Mouse (Mus musculus) neural tube, embryonic 15.5 days (tissue): ENCODE measurements around the gene Armc12. TPM values are rescaled to one million over a fixed set of nuclear protein-coding genes. Genes with fewer than 3 reads are reported as not detected.

Source experiments
- ATAC-seq: fragments of 200-750 bp; cut with Nextera tagmentation; 2 replicates; pipeline ENCODE4 v1.8.0; 2017; ENCODE audit warnings: mild to moderate bottlenecking, moderate TSS enrichment, moderate library complexity; ENCODE audit not compliant: low FRiP score
- H3K27ac ChIP-seq: fragments of 300-500 bp; sonication (generic); replicated peaks from 2 replicates; pipeline ENCODE4 v1.5.1; 2015; ENCODE audit warnings: mild to moderate bottlenecking, inconsistent platforms
- H3K27me3 ChIP-seq: fragments of 300-500 bp; sonication (generic); replicated peaks from 2 replicates; pipeline ENCODE4 v1.6.1; 2015; ENCODE audit warnings: inconsistent platforms
- H3K36me3 ChIP-seq: fragments of 300-500 bp; sonication (generic); 2 replicates; pipeline ENCODE4 v1.6.1; 2015; ENCODE audit warnings: inconsistent platforms
- H3K4me1 ChIP-seq: fragments of 300-500 bp; sonication (generic); 2 replicates; pipeline ENCODE4 v1.6.1; 2015; ENCODE audit warnings: inconsistent platforms
- H3K4me2 ChIP-seq: fragments of 300-500 bp; sonication (generic); 2 replicates; pipeline ENCODE4 v1.6.1; 2015; ENCODE audit warnings: inconsistent platforms, mild to moderate bottlenecking, moderate library complexity
- H3K4me3 ChIP-seq: fragments of 300-500 bp; sonication (generic); replicated peaks from 2 replicates; pipeline ENCODE4 v1.5.1; 2015; ENCODE audit warnings: mild to moderate bottlenecking, inconsistent platforms
- H3K9ac ChIP-seq: fragments of 300-500 bp; sonication (generic); replicated peaks from 2 replicates; pipeline ENCODE4 v1.6.1; 2015; ENCODE audit warnings: mild to moderate bottlenecking, inconsistent platforms
- H3K9me3 ChIP-seq: fragments of 300-500 bp; sonication (generic); replicated peaks from 2 replicates; pipeline ENCODE4 v1.6.1; 2016; ENCODE audit warnings: inconsistent platforms
- WGBS: fragments of 180-500 bp; shearing (Covaris S2); methylation state at CpG from one replicate; pipeline ENCODE4 v1.1.7; 2015; ENCODE audit warnings: mixed read lengths; 5-methylcytosine and 5-hydroxymethylcytosine counted together
- polyA plus RNA-seq: library from polyadenylated mRNA; unstranded; fragments of >200 nt; fragmentation: Nextera tagmentation; extraction: Ambion mirVana; gene quantifications from 2 replicates; pipeline ENCODE4 v1.2.1, GENCODE M21; 2015

The Armc12 gene
- polyA plus RNA-seq, 1 experiment from 2014 or later, result not detected

- Histone ChIP-seq H3K36me3 (no peaks in the 10 kb centered on the region), H3K4me1 (peaks cover 32% of the 10 kb centered on the region), H3K4me3 (peak overlapping the region; percentile 78), H3K9me3 (no peaks in the 10 kb centered on the region), H3K4me2 (peak overlapping the region; percentile 95), H3K27ac (peak overlapping the region; percentile 95), H3K27me3 (peaks cover 14% of the 10 kb centered on the region), H3K9ac (peak overlapping the region; percentile 93)
- 8% methylated on average over 28 of the region's 28 CpGs for whole genome bisulfite sequencing
- peak; percentile 30; the same call in 1 of the 2 replicates for ATAC-seq
Observed at GRCm38 (mm10) chr17:28523355-28524008, 7.1 kb upstream of the Armc12 start.

- H3K9ac ChIP-seq, result no peak overlapping the region
- no peak for ATAC-seq
- H3K27ac ChIP-seq, result no peak overlapping the region
- no peaks in the 10 kb centered on the region for H3K36me3 ChIP-seq
- H3K4me3 ChIP-seq, result no peak overlapping the region
- peaks cover 10% of the 10 kb centered on the region for H3K27me3 ChIP-seq
- WGBS, result 85% methylated on average over 23 of the region's 23 CpGs
- peak overlapping the region; percentile 95 for H3K4me2 ChIP-seq
- peaks cover 27% of the 10 kb centered on the region for H3K4me1 ChIP-seq
- no peaks in the 10 kb centered on the region for H3K9me3 ChIP-seq
Observed at GRCm38 (mm10) chr17:28524009-28524695, 6.5 kb upstream of the Armc12 start.

DNA sequence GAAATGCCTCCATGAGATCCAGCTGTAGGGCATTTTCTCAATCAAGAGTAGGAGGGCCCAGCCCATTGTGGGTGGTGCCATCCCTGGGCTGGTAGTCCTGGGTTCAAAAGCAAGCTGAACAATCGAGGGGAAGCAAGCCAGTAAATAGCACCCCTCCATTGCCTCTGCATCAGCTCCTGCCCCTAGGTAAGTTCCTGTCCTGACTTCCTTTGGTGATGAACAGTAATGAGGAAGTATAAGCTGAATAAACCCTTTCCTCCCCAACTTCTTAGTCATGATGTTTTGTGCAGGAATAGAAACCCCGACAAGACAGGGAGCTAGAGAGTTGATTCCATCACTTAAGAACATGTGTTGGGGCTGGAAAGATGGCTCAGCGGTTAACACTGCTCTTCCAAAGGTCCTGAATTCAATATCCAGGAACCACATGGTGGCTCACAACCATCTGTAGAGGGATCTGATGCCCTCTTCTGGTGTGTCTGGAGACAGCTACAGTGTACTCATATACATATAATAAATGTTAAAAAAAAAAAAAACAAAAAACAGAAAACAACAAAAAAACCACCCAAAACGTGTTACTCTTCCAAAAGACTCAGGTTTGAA is 5.7 kb upstream of the Armc12 start:
- ATAC-seq, result no peak
- Histone ChIP-seq H3K36me3 (no peaks in the 10 kb centered on the region), H3K27ac (no peak overlapping the region), H3K9ac (no peak overlapping the region), H3K9me3 (no peaks in the 10 kb centered on the region), H3K27me3 (peaks cover 8% of the 10 kb centered on the region), H3K4me1 (peaks cover 27% of the 10 kb centered on the region), H3K4me2 (no peak overlapping the region), H3K4me3 (no peak overlapping the region)
- 76% methylated on average over 4 of the region's 4 CpGs for WGBS

DNA sequence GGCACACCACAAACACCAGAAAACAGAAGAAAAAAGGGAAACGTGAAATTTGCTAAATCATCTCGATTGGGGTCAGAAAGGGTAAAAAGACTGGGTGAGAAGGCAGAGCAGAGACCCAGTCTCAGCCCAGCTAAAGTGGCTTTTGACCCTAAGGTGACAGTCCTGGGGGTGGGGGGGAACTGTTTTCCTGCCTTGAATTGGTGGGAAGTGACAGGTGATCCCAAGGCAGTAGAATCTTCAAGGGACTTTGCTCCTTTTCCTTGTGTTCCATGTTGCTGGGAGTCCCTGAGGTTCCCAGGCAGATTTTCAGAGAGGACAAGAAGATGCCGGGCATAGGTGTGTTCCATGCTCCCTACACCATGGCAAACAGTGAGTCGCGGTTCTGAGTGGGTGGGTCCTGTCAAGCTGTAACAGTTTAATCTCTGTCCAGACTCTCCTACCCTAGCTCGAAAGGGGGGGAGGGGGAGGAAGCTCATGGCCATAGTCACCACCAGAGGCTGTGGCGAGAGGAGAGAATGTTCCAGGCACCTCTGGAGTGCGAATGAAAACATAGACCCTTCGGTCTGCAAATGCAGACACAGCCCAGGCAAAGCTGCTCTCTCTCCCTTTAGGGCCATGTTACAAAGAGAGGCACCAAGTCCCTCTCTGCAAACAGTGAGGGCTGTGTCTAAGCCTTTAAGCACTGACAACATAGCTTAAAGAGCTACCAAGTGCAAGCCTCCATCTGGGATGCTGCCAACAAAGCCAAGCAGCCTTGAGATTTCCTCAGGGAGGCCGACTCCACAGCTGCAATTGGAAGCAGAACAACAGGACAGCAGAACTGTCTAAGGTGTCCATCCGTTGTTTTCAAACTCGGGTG is 3.2 kb upstream of the Armc12 start:
- no peak for ATAC-seq

GRCm38 (mm10) chr17:28528043-28528351 is 2.6 kb upstream of the Armc12 start:
- Histone ChIP-seq H3K27me3 (peaks cover 4% of the 10 kb centered on the region; the same call in 1 of the 2 replicates), H3K4me3 (no peak overlapping the region), H3K9me3 (no peaks in the 10 kb centered on the region), H3K4me1 (peaks cover 13% of the 10 kb centered on the region), H3K27ac (no peak overlapping the region), H3K9ac (no peak overlapping the region; the same call in 1 of the 2 replicates), H3K36me3 (no peaks in the 10 kb centered on the region), H3K4me2 (peak overlapping the region; percentile 44)
- 6% methylated on average over 6 of the region's 6 CpGs for WGBS
- ATAC-seq, result peak; percentile 56; the same call in 1 of the 2 replicates

More for the DNA sequence above, 3.2 kb upstream of the Armc12 start:
- 55% methylated on average over 12 of the region's 12 CpGs for WGBS
- Histone ChIP-seq H3K27ac (no peak overlapping the region), H3K4me3 (no peak overlapping the region), H3K4me1 (peaks cover 17% of the 10 kb centered on the region), H3K27me3 (peaks cover 4% of the 10 kb centered on the region; the same call in 1 of the 2 replicates), H3K9me3 (no peaks in the 10 kb centered on the region), H3K36me3 (no peaks in the 10 kb centered on the region), H3K4me2 (peak overlapping the region; percentile 44), H3K9ac (no peak overlapping the region; the same call in 1 of the 2 replicates)

DNA sequence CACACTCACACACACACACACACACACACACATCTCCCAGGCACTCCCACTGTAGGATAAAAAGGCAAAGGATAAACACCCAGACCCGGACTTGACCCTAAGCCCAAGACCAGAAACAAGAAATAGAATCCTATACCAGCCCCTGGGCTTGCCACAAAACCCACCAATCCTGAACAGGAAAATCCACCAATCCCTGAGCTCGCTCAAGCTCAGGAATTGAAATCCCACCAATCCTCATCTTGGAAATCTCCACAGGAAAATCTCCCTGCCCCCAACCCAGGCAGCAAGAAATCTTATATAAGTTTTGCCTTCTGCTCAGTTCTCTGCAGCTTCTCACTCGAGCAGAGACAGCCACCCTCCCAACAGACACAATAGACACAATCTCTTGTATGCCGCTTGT is 1.5 kb upstream of the Armc12 start:
- no peaks in the 10 kb centered on the region for H3K36me3 ChIP-seq
- no peak for ATAC-seq
- no peak overlapping the region for H3K4me3 ChIP-seq
- no peak overlapping the region for H3K27ac ChIP-seq
- peaks cover 4% of the 10 kb centered on the region; the same call in 1 of the 2 replicates for H3K27me3 ChIP-seq
- H3K9me3 ChIP-seq, result no peaks in the 10 kb centered on the region
- H3K4me1 ChIP-seq, result peaks cover 7% of the 10 kb centered on the region
- 79% methylated on average over 4 of the region's 4 CpGs for WGBS
- H3K9ac ChIP-seq, result no peak overlapping the region
- no peak overlapping the region for H3K4me2 ChIP-seq

- no peak overlapping the region for H3K4me2 ChIP-seq
- H3K9ac ChIP-seq, result no peak overlapping the region
- H3K27me3 ChIP-seq, result peaks cover 4% of the 10 kb centered on the region; the same call in 1 of the 2 replicates
- peaks cover 7% of the 10 kb centered on the region for H3K4me1 ChIP-seq
- H3K4me3 ChIP-seq, result no peak overlapping the region
- H3K27ac ChIP-seq, result no peak overlapping the region
- no peaks in the 10 kb centered on the region for H3K9me3 ChIP-seq
- ATAC-seq, result no peak
- WGBS, result 16% methylated on average over 18 of the region's 18 CpGs
- H3K36me3 ChIP-seq, result no peaks in the 10 kb centered on the region
Observed at GRCm38 (mm10) chr17:28531946-28532345, 1.3 kb downstream of the Armc12 start.

DNA sequence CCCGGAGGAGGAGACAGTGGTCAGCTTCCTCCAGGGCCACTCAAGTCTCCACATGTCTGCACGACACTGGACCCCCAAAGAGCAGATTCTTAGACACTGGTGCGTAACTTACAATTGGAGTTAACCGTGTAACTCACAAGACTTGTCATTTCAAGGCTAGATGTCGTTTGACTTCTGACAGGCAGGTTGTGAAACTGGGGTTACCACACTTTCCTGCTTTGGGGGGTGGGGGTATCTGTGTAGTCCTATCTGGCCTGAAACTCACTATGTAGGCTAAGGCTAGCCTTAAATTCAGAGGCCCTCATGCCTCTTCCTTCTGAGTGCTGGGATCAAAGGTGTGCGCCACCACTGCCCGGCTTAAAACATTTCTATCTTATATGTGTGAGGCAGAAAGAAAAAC is 2.0 kb downstream of the Armc12 start:
- WGBS, result 84% methylated on average over 7 of the region's 7 CpGs
- H3K27ac ChIP-seq, result no peak overlapping the region
- no peak overlapping the region for H3K4me2 ChIP-seq
- H3K4me3 ChIP-seq, result no peak overlapping the region
- no peak overlapping the region for H3K9ac ChIP-seq
- H3K9me3 ChIP-seq, result no peaks in the 10 kb centered on the region
- no peak for ATAC-seq
- H3K4me1 ChIP-seq, result peaks cover 4% of the 10 kb centered on the region
- H3K27me3 ChIP-seq, result peaks cover 4% of the 10 kb centered on the region; the same call in 1 of the 2 replicates
- H3K36me3 ChIP-seq, result no peaks in the 10 kb centered on the region

- Histone ChIP-seq H3K9ac (no peak overlapping the region), H3K27me3 (peaks cover 4% of the 10 kb centered on the region; the same call in 1 of the 2 replicates), H3K9me3 (no peaks in the 10 kb centered on the region), H3K27ac (no peak overlapping the region), H3K4me1 (no peaks in the 10 kb centered on the region), H3K4me3 (no peak overlapping the region), H3K4me2 (no peak overlapping the region), H3K36me3 (no peaks in the 10 kb centered on the region)
- ATAC-seq, result no peak
- WGBS, result 91% methylated on average over 13 of the region's 13 CpGs
Observed at GRCm38 (mm10) chr17:28533327-28533726, 2.7 kb downstream of the Armc12 start.

GRCm38 (mm10) chr17:28537881-28538280 is 7.3 kb downstream of the Armc12 start:
- no peaks in the 10 kb centered on the region for H3K4me1 ChIP-seq
- H3K4me2 ChIP-seq, result no peak overlapping the region
- H3K4me3 ChIP-seq, result no peak overlapping the region
- H3K9me3 ChIP-seq, result 0 out of 2 replicates have a peak, but pooled peaks cover 6% of the 10 kb centered on the region
- H3K9ac ChIP-seq, result no peak overlapping the region
- WGBS, result 52% methylated on average over 12 of the region's 12 CpGs
- no peak for ATAC-seq
- no peaks in the 10 kb centered on the region for H3K27me3 ChIP-seq
- no peak overlapping the region for H3K27ac ChIP-seq
- H3K36me3 ChIP-seq, result no peaks in the 10 kb centered on the region

GRCm38 (mm10) chr17:28546925-28547324 is 16.3 kb downstream of the Armc12 start:
- Histone ChIP-seq H3K4me2 (no peak overlapping the region), H3K36me3 (no peaks in the 10 kb centered on the region), H3K4me3 (no peak overlapping the region), H3K27ac (no peak overlapping the region), H3K27me3 (no peaks in the 10 kb centered on the region), H3K9ac (no peak overlapping the region), H3K9me3 (no peaks in the 10 kb centered on the region), H3K4me1 (no peaks in the 10 kb centered on the region)
- 89% methylated on average over 1 of the region's 1 CpGs for WGBS
- no peak for ATAC-seq
